Mouse (Mus musculus) thymus, postnatal 14 days (tissue): ENCODE measurements at regions not wholly inside any gene's neighbourhood (a gene's known extent, or its start where the extent isn't known, plus 50 kb on each side); places are given as distances from the start of the nearest gene placed in this dataset.

Experiments used
- DNase-seq: peaks from one replicate; pipeline ENCODE4 v3.0.0; 2021

- DNase-seq, result no peak
Observed at GRCm38 (mm10) chr15:62714265-62714664, 1130.7 kb downstream of the Gsdmc2 start.

- no peak for DNase-seq
Observed at GRCm38 (mm10) chr15:62712543-62713131, 1132.3 kb downstream of the Gsdmc2 start.

- DNase-seq, result no peak
Observed at GRCm38 (mm10) chr15:62712060-62712542, 1132.9 kb downstream of the Gsdmc2 start.

GRCm38 (mm10) chr15:62709546-62709945 is 1135.4 kb downstream of the Gsdmc2 start:
- no peak for DNase-seq

GRCm38 (mm10) chr15:62698559-62698958 is 1146.4 kb downstream of the Gsdmc2 start:
- no peak for DNase-seq

- no peak for DNase-seq
Observed at GRCm38 (mm10) chr15:62694734-62695133, 1150.2 kb downstream of the Gsdmc2 start.

GRCm38 (mm10) chr15:62693671-62694070 is 1151.3 kb downstream of the Gsdmc2 start:
- no peak for DNase-seq

- no peak for DNase-seq
Observed at GRCm38 (mm10) chr15:62673410-62673809, 1171.6 kb downstream of the Gsdmc2 start.

GRCm38 (mm10) chr15:62670026-62670425 is 1175.0 kb downstream of the Gsdmc2 start:
- no peak for DNase-seq

GRCm38 (mm10) chr15:62659096-62659495 is 1185.9 kb downstream of the Gsdmc2 start:
- DNase-seq, result no peak

- no peak for DNase-seq
Observed at GRCm38 (mm10) chr15:62658695-62659094, 1186.3 kb downstream of the Gsdmc2 start.

- no peak for DNase-seq
Observed at GRCm38 (mm10) chr15:62646476-62647168, 1198.4 kb downstream of the Gsdmc2 start.

- no peak for DNase-seq
Observed at GRCm38 (mm10) chr15:62644744-62645143, 1200.2 kb downstream of the Gsdmc2 start.

GRCm38 (mm10) chr15:62644296-62644695 is 1200.7 kb downstream of the Gsdmc2 start:
- DNase-seq, result no peak

GRCm38 (mm10) chr15:62641051-62641710 is 1203.8 kb downstream of the Gsdmc2 start:
- DNase-seq, result no peak

- DNase-seq, result no peak
Observed at GRCm38 (mm10) chr15:62625406-62625805, 1219.6 kb downstream of the Gsdmc2 start.

GRCm38 (mm10) chr15:62616042-62616441 is 1228.9 kb downstream of the Gsdmc2 start:
- no peak for DNase-seq

- no peak for DNase-seq
Observed at GRCm38 (mm10) chr15:62596735-62597134, 1248.2 kb downstream of the Gsdmc2 start.

GRCm38 (mm10) chr15:62588580-62588979 is 1256.4 kb downstream of the Gsdmc2 start:
- DNase-seq, result no peak

GRCm38 (mm10) chr15:62578788-62579187 is 1266.2 kb downstream of the Gsdmc2 start:
- DNase-seq, result no peak

- DNase-seq, result no peak
Observed at GRCm38 (mm10) chr15:62575791-62576190, 1269.2 kb downstream of the Gsdmc2 start.

- DNase-seq, result no peak
Observed at GRCm38 (mm10) chr15:62571803-62572202, 1273.2 kb downstream of the Gsdmc2 start.

- no peak for DNase-seq
Observed at GRCm38 (mm10) chr15:62568788-62569713, 1275.9 kb downstream of the Gsdmc2 start.
